Mouse (Mus musculus) mouse embryonic stem cell (cell line): ENCODE results near the gene Tada1.

Experiments
- in situ Hi-C, 2 experiments: fragments of 300-500 bp; cut with MboI; formaldehyde crosslinking; loops; 1 replicate in 1 of 2; 3 replicates in 1 of 2; pipeline ENCODE4 v1.14.3; 2019 to 2020; ENCODE audit warnings: low sequenced_read_pairs in 2 of 2, low pct_unique_long_range_greater_than_20kb in 1 of 2, mixed read lengths in 1 of 2; ENCODE audit not compliant: unreplicated experiment in 1 of 2

Gene Tada1

GRCm38 (mm10) chr1:166379013-166379629 lies at the start of gene Tada1:
Gene Tada1 (plus strand): TSS chr1:166379097.
- in situ Hi-C loops = no loop called here

GRCm38 (mm10) chr1:166330752-166331151 lies 48.1 kb upstream of the Tada1 start:
- in situ Hi-C loops = loop anchor here in 1 of 2 experiments (25.0 kb wide), 1 partner anchor 257 kb away; no protein-coding TSS in a partner anchor

GRCm38 (mm10) chr1:166339110-166339509 lies 39.8 kb upstream of the Tada1 start:
- in situ Hi-C loops = loop anchor here in 1 of 2 experiments (25.0 kb wide), 1 partner anchor 248 kb away; no protein-coding TSS in a partner anchor

- in situ Hi-C loops = loop anchor here in 1 of 2 experiments (25.0 kb wide), 1 partner anchor 245 kb away; no protein-coding TSS in a partner anchor
Measured at GRCm38 (mm10) chr1:166342060-166342459, 36.8 kb upstream of the Tada1 start.

- in situ Hi-C loops = loop anchor here in 1 of 2 experiments (25.0 kb wide), 1 partner anchor 245 kb away; no protein-coding TSS in a partner anchor
Measured at GRCm38 (mm10) chr1:166342539-166342938, 36.4 kb upstream of the Tada1 start.

GRCm38 (mm10) chr1:166343586-166343985 lies 35.3 kb upstream of the Tada1 start:
- in situ Hi-C loops = loop anchor here in 1 of 2 experiments (25.0 kb wide), 1 partner anchor 244 kb away; no protein-coding TSS in a partner anchor

GRCm38 (mm10) chr1:166344300-166345077 lies 34.4 kb upstream of the Tada1 start:
- in situ Hi-C loops = loop anchor here in 1 of 2 experiments (25.0 kb wide), 1 partner anchor 243 kb away; no protein-coding TSS in a partner anchor

GRCm38 (mm10) chr1:166345602-166346001 lies 33.3 kb upstream of the Tada1 start:
- in situ Hi-C loops = loop anchor here in 1 of 2 experiments (25.0 kb wide), 1 partner anchor 242 kb away; no protein-coding TSS in a partner anchor

GRCm38 (mm10) chr1:166346906-166347305 lies 32.0 kb upstream of the Tada1 start:
- in situ Hi-C loops = loop anchor here in 1 of 2 experiments (25.0 kb wide), 1 partner anchor 240 kb away; no protein-coding TSS in a partner anchor

- in situ Hi-C loops = loop anchor here in 1 of 2 experiments (25.0 kb wide), 1 partner anchor 238 kb away; no protein-coding TSS in a partner anchor
Measured at GRCm38 (mm10) chr1:166349341-166349740, 29.6 kb upstream of the Tada1 start.

- in situ Hi-C loops = loop anchor here in 1 of 2 experiments (25.0 kb wide), 1 partner anchor 238 kb away; no protein-coding TSS in a partner anchor
Measured at GRCm38 (mm10) chr1:166349751-166350150, 29.1 kb upstream of the Tada1 start.

GRCm38 (mm10) chr1:166360157-166360855 lies 18.6 kb upstream of the Tada1 start:
- in situ Hi-C loops = no loop called here

GRCm38 (mm10) chr1:166360896-166361295 lies 18.0 kb upstream of the Tada1 start:
- in situ Hi-C loops = no loop called here

- in situ Hi-C loops = no loop called here
Measured at GRCm38 (mm10) chr1:166361842-166362241, 17.1 kb upstream of the Tada1 start.

GRCm38 (mm10) chr1:166362659-166363058 lies 16.2 kb upstream of the Tada1 start:
- in situ Hi-C loops = no loop called here

- in situ Hi-C loops = no loop called here
Measured at GRCm38 (mm10) chr1:166363122-166363521, 15.8 kb upstream of the Tada1 start.

- in situ Hi-C loops = no loop called here
Measured at GRCm38 (mm10) chr1:166377171-166377570, 1.7 kb upstream of the Tada1 start.

GRCm38 (mm10) chr1:166378431-166379012 lies 375 bp upstream of the Tada1 start:
- in situ Hi-C loops = no loop called here
